Mouse (Mus musculus): ENCODE measurements around the gene Bcl2l11. TPM values are rescaled to one million over a fixed set of nuclear protein-coding genes. Genes with fewer than 3 reads are reported as not detected.
"Not testable (repeated sequence)": the region's sequence is repeated elsewhere in the genome, so short reads cannot be mapped to it uniquely, and the experiment has no call there.

Bcl2l11 gene
- polyA plus RNA-seq, 2 experiments from 2014 or later = 15.4 to 23.8 TPM

DNA sequence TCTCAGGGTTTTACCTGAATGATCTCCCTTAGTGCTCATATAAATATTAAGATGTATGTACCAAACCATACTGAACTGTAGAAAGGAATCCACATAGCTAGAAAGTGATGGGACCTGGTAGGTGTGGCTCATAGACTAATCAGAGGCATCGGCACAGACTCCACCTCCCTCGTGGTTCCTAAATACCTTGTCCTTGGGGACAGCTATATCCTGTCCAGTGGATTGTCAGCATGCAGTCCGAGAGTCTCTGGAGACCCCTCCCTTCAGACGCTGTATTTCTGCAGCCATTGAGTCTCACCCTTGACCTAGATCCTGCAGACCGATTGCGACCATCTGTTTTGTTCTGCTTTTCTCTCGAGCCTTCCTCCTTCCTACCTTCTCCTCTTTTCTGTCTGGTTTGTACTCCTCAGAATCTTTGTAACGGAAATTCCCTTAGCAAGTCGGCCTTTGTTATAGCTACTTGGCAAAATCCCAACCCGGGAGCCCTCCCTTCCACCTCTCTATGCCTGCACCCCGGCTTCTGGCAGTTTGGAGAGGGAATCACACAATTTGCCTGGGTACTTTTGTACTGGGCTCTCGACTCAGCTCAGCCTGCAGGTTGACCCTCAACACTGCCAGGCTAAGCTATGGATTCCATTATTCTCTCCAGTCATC is 50.7 kb downstream of the Bcl2l11 start:
- no peak for ATAC-seq

DNA sequence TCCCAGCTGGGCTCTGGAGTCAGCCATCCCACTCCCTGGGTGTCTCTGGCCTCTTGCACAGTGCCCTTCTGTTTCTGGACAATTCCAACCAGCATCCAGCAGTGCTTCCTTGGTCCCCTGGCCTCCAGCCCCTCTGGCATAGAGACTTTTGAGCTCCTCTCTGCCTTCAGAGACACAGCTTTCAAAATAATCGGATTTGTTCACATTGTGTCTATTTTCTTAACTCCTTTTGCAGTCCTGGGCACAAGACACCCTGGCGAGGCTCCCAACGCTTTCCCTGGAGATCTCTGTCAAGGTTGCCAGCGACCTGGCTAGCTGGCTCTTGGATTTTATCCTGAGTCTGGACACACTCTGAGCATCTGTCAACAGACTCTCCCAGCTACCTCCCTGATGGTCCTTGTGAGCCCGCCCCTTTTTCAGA is 51.4 kb downstream of the Bcl2l11 start:
- no peak for ATAC-seq

DNA sequence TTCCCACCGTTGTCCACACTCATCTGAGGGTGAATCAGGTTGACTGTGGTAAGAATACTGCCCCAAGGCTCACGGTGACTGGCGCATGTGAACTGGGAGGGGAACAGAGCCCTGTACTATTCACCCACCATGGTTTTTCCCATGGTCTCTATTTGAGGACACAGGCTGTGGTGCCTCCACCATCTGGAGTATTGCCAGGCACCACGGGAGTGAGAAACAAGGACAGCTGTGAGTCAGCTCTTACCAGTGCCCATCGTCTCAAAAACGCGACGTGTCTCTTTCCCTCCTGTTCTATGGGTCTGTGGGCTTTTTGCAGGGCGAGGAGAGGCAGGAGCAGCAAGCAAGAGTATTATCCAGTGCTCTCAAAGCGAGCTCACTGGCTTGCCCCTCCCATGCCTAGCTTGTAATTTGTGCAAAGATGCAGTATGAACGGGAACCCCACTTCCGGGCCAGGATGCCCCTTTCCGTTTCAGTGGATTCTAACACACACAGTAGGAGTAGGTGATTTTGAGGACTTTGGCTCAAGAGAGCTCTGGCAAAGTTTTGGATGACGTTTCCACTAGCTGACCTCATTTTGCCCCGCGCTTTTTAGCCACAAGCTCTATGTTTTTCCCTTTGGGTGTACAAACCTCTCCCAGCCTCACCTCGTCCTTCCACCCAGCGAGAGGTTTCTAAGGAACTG is 53.4 kb downstream of the Bcl2l11 start:
- no peak for ATAC-seq

DNA sequence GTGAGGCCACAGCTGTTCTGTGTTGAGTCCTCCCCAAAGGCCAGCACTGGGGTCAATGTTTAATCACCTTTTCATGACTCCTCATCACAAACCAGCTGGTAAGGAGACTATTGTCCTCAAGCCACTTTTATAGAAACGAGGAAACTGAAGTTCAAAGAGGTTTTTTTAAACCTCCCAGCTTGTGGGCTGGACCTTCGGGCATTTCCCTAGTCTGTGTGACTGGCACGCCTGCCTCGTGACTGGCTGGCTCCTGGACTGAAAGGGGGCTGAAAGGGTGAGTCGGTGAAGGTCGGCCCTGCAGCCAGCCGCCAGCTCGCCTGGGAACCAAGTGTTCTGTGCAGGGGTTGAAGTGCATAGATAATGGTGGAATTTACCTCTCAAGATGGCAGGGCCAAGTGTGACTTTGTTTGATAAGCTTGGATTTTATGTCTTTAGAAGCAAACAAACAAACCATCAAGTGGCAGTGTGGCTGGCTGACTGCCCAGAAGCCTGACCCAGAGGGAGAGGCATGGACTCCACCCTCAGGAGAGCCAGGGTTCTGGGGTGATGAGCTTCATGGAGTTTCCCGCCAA is 54.1 kb downstream of the Bcl2l11 start:
- ATAC-seq = no peak

DNA sequence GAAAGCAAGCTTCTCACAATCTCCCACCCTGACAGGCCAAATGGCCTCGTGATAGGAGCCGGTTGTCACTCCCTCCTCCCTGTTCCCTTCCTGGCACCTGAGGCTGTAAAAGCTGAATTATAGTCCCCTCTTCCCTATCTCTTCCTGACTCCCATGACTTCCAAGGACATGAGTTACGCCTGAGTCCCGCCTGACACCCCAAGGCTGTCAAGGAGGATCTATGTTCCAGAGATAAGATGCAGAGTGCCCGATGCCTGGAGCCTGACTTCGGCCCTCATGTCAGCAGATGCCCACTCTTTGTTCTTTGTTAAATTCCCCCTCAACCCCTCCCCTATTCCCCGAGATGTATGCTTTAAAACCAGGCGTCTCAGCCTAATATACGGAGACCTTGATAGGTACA is 56.3 kb downstream of the Bcl2l11 start:
- not testable (repeated sequence) for ATAC-seq

DNA sequence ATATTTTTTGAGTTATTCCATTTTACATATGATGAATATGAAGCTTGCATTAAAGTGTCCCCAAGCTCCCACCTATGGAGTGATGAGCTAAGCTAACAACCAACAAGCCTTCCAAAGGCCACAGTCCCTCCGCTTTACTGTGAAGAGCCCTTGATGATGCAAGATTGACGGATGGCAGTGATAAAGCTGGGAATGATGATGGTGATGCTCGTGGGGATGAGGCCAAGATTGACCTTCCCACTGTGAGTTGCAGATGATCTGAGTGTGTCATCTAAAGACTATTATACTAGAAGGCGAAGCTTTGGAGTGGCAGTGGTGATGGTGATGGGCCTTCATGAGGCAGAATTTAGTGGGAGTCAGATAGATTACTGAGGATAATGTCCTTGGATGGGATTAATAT is 56.9 kb downstream of the Bcl2l11 start:
- no peak for ATAC-seq

DNA sequence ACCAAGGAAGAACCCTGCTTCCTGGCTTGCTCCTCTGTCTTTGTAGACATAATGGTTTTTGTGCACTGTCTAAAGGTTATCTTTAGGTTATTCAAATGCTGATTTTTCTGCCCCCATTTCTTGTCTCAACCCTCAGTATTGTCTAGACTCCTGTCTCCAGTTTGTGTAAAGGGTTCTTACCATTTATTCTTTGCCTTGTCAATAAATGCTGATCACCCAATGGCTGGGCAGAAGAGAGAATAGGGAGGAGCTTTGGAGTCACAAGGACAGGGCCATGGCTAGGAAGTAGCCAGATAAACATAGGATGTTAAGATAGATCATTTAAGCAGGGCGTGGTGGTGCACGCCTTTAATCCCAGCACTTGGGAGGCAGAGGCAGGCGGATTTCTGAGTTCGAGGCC is 57.9 kb downstream of the Bcl2l11 start:
- ATAC-seq = no peak

DNA sequence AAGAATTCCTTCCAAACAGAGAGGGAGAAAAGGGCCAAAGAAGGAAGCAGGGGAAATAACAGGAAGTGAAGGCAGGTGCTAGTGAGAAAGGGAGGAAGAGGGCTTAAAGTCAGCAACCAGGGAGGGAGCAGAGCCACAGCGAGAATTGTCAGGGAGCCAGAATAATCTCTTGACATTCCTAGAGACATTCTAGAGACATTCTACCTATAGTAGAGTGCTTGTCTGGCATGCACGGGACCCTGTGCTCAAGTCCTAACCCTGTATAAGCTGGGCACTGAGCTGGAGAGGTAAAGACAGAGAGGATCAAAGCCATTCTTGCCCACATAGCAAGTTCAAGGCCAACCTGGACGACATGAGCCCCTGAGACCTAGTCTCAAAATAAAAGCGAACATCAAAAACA is 60.1 kb downstream of the Bcl2l11 start:
- no peak for ATAC-seq

DNA sequence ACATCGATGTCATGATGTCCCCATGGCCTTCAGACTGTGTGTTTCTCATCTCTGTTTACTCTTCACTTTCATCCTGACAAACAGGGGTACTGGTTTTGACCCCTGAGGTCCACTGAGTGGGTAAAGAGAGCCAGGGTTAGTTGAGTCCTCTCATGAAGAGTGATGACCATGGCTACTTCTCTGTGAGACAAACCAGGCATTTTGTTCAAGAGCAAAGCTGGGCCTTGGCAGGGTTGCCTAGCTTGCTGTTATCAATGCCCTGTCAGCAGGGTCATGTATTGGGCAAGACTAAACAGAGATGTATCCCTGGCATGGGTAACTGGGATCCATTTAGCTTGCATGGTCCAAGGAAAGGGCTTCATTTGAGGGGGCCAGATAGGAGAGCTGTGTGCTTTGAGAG is 61.4 kb downstream of the Bcl2l11 start:
- ATAC-seq = no peak

DNA sequence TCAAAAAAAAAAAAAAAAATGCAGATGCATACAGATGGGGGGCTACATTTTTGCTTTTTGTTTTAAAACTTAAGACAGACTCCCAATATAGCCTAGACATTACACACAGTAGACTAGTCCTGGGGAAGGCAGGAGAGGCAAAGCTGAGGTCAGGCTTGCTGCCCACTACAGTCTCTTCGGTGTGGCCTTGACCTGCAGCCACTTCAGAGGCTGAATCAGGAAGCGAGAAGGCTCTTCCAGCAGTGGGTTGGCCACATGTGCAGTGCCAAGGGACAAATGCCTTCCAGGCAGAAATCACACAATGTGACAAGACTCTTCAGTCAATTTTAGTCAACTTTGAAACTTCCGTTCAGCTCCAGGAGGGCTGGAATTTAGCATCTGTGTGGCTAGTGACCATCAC is 62.6 kb downstream of the Bcl2l11 start:
- ATAC-seq = no peak

DNA sequence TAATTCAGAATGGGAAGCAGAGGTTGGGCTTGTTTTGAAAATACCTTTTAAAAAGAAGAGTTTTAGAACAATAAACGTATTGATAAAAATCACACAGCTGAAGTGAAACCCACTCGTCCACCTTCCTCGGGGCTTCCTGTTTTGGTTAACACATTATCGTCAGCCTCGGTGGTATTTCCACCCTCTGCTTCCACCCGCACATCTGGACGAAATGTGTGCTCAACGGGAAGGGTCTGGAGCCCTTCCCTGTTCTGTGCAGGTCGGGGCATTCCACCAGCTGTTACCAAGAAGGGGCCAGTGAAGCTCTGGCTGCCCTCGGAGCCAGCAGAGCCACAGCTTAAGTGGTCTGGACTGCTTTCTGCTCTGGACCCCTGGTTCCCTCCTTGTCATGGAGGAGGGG is 63.9 kb downstream of the Bcl2l11 start:
- ATAC-seq = peak; percentile 44

DNA sequence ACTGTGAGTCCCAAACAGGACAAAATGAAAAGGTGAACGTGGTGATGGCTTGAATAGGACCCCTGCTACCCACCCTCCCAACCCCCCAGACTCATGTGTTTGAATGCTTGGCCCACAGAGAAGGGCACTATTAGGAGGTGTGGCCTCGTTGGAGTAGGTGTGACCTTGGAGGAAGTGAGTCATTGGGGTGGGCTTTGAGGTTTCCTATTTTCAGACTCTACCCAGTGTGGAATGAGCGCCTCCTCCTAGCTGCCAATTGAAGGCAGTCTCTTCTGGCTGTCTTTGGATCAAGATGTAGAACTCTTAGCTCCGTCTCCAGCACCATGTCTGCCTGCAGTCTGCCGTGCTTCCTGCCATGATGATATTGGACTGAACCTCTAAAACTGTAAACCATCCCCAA is 64.4 kb downstream of the Bcl2l11 start:
- ATAC-seq = peak; percentile 81

DNA sequence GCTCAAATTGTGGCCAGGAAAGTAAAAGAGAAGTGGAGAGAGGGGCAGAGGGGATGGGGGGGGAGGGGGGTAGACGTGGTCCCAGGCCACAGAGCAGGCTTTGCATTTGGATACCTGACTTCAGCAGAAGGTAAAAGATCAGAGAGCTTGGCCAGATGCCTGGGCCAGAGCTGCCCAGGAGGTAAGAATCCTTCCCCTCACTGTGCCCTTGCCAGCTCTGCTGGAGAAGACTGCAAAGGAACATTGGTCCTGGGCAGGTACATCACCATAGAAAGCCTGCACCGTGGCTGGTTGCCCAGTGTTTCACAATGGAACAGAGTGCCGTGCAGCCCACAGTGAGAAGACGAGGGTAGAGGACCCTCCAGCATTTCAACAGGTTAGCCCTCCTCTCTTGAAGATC is 67.6 kb downstream of the Bcl2l11 start:
- no peak for ATAC-seq

DNA sequence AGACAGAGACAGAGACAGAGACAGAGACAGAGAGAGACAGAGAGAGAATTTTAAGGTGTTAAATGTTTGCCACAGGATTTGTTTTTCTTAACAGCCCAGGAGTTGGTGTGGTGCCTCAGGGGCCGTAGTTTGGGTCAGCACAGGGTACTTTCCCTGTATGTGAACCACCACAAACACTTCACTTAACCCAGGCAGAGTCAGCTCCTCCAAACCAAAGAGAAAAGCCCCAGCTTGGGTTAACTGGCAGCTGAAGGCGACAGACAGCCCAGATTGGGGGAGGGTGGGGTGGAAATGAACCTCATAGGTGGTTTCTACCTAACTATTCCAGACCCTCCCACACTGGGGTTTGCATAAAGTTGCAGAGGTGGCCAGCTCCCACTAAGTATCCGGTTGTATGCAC is 71.5 kb downstream of the Bcl2l11 start:
- no peak for ATAC-seq

DNA sequence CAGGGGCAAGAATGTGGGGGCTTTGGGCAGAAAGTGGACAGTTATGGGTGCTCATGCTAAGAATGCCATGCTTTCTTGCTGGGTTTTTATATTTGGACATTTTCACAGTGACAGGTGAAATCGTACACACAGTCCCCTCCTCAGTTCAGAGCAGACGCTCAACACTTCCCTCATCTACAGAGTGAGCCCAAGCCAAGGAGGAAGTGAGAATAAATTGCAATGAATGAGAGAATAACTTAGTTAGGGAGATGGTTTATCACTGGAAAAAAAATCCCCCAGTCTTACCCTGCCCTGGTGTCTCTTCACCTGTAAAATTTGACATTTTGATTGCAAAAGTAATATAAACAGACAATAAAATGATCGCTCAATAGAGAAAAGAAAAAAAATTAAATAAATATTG is 77.3 kb downstream of the Bcl2l11 start:
- ATAC-seq = no peak

DNA sequence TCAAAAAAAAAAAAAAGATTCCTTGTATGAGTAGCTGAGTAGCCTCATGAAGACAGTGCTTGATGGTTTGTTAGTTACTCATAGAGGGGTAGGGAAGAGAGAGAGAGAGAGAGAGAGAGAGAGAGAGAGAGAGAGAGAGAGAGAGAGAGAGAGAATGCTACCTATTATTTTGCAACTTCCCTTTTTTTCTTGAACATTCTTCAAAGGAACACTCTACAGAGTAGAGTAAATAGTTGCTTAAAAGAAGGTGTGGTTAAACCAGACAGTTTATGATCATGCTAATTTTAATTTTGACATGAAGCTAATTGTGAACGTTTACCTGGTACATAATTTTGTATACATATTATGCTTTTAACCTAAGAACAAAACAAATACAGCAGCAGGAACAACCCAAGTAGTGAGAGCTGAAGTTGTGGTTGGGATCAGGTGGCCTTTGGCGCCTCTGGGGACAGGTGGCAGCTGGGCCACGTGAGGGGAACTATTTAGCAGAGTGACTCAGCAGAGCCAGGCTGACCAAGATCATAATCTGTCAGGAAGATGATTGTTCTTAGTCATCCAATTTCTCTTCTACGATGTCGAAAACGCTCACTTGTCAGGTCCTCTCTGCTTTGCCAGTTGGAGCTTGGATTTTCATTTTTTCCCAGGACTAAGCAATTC is 78.0 kb downstream of the Bcl2l11 start:
- no peak for ATAC-seq

DNA sequence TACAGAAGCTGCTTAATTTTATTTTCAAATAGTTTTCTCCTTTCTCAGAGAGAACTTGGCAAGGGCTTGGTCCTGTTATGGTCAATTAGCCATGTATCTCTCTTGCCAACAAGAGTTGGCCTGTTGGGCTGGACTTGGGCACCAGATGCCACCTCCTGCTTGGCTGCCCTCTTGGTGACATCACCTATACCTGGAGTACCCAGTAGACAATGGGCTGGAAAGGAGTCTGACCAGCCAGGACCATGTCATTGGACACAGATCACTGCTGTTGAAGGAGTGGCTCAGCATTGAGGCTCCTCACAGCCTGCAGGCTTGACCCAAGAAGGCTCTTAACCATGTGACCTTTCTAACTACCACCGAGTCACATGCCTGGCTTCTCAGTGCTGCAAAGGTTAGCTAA is 82.7 kb downstream of the Bcl2l11 start:
- ATAC-seq = no peak

DNA sequence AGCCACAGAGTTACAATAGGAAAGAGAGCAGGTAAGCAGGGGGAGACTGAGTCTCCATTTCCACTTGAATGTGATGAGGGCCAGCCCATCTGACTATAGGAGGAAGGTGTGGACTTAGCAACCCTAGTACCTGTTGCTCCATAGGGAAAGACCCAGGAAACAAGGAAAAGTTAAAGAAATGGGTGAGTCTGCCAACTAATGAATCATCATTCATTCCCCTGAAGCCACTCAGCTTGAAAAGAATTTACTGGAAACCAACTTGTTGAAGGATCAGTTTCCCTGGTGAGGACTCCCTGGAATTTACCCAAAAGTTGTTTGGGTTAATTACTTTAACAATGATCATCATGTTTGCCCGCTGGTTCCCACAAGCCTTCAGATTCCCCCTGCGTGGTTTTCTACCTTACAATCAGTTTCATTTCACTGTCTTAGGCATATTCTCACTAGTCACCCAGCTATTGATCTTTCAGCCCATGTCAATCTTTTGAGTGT is 84.0 kb downstream of the Bcl2l11 start:
- no peak for ATAC-seq

DNA sequence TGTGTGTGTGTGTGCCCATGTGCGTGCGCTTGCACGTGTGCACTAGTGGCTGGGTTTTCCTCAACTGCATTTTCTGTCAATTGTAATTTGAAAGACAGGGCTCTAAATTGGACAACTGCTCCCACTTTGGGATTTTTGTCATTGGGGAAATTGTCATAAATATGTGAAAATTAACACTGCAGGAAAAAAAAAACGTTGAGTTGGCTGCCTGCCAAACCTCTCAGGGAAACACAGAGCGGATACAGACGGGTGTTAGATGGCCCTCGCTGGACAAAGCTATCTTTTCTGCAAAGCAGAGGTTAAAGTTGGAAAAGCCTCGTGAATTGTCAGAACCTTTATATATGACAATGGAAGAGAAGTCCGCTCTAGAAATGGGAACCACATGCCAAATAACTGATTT is 84.5 kb downstream of the Bcl2l11 start:
- no peak for ATAC-seq

DNA sequence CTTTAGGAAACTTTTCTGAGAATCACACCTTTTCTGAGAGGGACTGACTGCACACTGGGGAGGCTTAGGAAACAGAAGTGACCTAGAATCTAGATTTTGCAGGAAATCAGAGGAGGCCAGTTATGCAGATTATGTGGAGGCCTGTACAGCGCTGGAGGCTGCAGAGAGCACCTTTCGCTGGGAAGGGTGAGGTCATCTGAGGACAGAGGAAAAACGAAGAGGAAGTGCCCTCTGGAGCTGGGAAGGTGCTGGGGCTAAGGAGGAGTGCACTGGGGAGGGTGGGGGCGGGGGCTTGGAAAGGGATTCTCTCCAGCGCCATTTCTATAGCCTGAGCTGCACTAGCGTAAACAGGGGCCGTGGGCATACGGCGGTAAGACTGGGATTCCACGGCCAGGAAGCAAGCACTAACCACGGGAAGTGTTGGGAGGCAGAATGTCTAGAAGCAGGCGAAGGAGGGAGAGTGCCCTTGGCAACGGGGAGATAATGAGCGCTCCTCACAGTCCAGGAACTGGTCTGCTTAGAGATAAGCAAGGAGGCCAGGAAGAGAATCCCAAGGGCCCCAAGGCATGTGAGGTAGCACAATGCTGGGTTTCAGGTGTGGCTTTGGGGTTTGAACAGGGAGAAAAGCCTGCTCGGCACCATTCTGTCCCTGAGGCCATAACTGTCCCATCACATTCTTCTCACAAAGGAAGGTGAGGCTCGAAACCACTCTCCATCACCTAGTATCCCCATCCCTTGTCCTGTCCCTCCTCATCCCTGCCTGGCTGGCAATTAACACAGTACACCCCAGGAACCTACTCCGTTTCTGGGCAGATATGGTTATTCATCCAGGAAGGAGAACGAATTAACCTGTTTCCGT is 85.4 kb downstream of the Bcl2l11 start:
- ATAC-seq = no peak

DNA sequence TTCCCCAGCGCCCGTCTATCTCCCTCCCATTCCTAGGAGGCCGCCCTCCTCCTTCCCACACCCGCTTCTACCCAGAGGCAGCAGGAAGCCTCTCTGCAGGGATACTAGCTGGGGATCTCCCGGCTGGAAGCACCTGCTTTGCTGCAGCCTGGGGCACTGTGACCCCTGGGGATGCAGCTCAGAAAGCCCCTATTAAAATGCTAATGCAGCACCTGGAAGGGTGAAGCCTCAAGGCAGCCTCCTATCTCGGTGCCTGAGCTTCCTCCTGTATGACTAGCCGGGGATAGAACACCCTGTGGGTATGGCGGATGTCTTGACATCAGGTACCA is 86.0 kb downstream of the Bcl2l11 start:
- no peak for ATAC-seq

All from activated CD4-positive, CD25-positive, alpha-beta regulatory T cell, adult 4 months (primary cell).